Mouse (Mus musculus) CD4-positive helper T cell, adult 2 months (primary cell): ENCODE measurements around the gene Gpm6a.

Source experiments
- DNase-seq: peaks from one replicate; pipeline ENCODE4 v3.0.0-alpha.2; 2012; ENCODE audit warnings: low read depth, missing footprints, low spot score

Gene Gpm6a

DNA sequence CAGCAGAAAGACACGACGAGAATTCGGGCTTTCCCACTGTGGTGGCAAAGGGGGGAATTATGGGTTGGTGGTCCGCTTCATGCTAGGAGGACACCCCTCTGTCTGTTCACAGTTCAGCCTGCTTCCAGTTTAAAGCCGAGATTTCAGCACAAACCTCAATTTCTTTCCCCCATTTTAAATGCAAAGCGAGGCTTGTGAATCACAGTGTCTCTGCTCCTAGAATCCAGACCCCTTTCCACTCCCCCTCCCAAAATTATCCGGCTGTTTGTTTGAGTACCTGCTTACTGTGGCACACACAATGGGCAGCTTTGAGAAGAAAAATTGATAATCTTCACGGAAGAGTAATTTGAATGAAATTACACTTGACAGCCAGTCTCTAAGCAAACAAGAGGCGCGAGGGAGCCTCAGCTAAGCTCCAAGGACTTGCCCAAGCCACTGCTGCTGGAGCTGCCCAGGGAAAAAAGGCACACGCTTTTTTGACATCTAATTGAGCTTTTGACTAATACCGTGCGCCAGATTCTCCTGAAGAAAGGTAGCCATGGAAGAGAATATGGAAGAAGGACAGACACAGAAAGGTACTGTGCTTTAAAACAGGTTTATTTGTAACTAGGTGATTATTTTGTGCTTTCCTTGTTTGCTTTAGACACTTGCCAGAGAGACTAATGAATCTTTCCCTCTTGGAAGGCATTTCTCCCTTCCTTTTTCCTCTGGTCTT is at the start of gene Gpm6a:
Gpm6a (plus strand) TSS at position 103 of the 715 bp plus-strand sequence.
- no peak for DNase-seq

DNA sequence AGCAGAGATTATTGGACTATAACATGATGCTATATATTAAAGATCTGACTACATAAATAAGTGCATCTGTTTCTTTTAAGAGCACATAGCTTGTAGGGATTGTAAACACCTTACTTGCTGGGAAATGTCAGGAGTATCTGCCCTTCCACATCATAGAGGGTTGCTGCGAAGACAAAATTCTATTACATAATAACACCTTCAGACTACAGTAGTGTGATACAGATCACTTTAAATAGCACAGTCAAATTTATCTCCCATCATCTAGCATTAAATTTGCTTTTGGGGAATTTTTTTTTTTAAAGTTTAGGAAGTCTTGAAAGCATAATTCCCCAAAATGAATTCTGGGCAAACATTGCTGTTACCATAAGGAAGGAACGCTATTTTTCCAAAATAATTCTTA is 41.8 kb upstream of the Gpm6a start:
- no peak for DNase-seq

DNA sequence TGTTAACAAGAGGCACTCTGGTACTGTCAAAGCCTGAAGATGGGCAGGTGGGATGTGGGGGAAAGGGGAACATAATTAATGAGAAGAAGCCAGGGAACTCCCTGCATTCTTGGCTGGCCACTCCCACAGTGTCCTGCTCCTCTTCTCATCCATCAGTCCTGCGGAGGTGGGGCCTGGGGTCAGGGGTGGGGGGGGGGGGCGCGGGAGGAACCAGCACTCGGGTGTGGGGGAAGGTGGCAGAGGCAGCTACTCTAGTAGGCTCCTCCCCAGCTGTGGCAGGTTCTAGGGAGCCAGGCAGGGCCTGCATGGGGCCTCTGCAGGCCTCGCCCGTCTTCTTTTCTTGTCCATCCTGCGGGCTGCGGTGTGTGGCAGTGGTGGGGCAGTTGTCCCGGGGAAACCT is 36.9 kb upstream of the Gpm6a start:
- DNase-seq = no peak

DNA sequence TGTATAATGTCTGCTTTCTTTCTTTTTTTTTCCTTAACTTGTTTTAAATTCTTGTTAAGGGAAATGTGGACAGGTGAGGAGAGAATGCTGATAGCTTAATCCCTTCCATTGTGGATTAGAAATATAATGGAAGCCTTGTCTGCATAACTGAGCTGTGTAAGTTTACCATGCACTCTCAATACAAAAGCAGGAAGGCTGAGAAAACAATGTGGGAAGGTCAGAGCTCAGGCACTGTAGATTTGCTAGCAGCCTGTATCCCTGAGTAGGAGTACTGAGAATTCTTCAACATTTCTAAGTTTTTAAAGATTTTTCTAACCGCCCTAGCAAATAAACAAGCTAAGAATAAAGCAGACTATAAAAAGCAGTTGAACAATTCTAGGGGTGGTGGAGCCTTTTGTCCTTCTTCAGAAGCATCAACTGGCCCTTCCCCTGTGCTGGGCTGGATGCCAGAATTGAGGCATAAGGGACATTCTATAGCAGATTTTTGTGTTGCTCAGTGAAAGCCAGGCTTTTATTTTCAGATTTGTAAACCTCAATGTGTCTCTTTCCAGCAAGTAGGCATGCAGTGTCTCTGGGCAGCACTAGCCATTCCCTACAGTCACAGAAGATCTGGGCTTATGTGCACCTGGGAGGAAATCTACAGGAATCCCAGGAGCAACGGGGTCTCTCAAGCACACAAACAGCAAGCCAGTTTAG is 32.3 kb upstream of the Gpm6a start:
- DNase-seq = no peak

DNA sequence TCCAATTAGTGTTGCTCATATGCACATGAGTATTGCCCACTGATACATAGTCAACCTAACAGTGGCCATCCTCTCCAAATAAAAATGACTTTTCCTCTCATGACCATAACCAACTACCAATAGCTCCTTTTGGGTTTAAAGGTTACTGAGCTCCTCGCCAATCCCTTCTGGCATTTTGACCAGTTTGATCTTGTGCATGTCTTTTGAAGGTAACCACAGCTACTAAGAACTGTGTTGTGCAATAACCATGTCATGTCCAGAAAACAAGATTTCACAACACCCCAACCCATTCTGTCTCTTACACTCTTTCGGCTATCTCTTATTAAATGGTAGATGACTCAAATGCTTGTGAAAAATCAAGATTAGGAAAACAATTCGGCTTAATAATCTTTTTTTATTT is 29.7 kb upstream of the Gpm6a start:
- no peak for DNase-seq

DNA sequence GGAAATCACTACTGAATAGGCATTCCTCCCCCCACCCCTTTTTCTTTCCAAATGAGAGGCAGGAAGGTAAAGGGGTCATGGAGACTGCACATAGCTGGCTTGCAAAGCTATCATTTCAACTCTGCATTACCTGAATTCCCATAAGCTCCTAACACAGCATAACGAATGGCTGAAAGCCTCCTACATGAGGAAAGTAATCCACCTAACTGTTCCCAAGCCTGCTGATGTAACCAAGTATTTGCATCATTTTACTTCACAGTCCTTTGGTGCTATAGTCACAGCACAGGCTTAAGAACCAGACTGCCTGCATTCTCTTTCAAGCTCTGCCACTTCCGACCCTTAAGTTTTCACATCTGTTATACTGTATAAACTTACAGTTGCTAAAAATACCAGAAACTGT is 22.3 kb upstream of the Gpm6a start:
- DNase-seq = no peak

DNA sequence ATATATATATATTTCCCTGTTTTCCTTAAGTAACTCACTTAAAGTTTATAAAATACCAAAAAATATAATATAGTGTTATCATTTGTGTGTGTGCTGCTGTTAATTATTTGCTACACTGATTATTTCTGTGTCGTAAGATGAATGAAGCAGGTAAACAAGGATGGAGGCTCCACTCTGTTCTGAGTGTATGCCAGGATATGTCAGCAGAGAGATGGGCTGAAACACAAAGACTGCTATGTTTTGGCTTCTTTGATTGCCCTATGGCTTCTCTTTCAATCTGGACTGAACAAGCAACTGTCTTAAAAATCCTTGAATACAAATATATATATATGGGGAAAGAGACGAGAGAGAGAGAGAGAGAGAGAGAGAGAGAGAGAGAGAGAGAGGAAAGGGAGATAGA is 1.3 kb upstream of the Gpm6a start:
- DNase-seq = no peak

DNA sequence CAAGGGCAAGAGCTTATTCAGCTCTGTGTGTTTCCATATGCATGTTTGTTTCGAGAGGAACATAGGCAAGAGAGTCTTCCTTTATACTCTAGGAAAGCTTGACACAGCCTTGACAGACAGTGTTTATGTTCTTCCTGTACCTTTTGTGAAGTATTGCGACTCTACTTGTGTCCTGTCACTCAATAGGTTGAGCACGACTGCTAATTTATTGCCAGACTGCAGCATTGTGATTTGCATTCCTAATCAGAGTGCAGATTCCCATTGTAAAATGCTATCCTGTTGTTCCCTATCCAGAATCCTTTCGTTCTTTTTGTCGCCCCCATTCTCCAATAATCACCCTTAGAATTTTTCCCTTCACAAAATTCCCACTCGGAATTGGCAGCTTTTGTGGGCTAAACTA is 613 bp upstream of the Gpm6a start:
- DNase-seq = no peak

DNA sequence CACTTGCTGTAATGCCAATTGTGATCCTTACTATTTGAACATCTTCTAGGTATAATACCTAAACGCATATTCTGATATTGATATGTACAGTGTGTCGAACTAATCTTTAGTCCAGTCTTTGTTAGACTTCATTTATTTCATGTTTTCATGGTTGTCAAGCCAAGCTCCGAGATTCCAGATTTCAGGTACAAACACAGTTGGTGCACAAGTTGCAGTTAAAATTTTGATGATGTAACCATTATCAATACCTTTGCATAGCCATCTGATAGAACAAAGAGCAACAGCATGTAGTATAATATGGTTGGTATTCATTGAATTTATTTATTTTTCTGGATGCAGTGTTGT is 785 bp downstream of the Gpm6a start:
- no peak for DNase-seq

DNA sequence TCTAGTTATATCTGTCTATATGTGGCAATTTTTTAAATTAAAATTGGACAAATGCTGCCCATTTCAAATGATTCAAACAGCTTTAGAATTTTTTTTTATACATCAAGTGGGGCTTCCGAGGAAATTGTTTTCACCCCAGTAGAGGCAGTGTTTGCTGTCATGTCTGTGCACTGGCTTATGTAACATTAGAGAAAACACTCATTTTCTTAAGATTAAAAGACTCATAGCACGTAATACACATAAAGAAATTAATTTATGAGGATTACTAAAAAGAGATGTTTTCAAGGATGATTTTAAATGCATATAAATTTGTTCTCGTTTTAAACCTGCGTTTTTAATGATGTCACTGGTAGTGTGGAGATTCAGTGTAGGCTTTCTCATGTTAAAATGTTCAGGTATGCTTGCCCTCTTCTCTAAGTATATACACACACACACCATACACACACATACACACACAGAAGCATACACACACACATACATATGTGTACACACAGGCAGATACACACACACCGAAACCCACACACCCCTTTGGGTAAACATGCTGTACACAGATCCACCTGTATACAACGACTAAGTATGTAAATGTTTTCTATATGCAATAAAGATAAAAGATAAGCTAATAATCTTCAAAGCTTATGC is 1.4 kb downstream of the Gpm6a start:
- DNase-seq = no peak

DNA sequence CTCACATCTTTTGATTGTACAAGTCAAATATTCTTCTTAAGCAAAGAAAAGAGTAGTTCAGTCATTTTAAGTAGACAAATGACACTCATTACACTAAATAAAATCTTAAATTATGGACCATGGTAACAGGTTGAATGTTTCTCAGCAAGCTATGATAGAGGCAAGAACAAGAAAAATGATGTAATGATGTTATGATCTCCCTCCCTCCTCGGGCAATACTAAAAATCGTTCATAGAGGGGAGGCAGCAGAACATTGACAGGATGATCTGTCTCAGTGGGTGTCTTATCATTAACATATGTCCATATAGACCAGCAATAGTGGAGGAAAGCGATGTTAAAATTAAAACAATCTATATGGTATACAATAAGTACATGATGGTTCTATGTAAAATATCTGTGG is 2.1 kb downstream of the Gpm6a start:
- DNase-seq = no peak

DNA sequence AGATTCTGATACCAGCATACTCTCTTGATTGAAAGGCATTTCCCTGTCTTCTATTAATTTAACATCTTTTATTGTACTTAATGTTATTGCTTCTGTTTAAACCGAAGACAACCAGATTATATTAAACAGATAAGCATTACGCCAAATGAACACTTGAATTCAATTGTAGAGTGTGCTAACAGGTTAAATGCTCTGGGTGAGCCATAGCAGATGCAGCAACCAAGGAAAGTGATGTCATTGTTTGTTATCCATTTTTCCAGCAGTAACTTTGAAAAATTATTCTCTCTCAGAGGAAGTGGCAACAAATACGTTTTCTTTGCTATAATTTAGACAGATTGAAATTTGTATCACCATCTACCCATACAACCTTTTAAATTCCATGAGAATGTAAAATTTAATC is 2.9 kb downstream of the Gpm6a start:
- no peak for DNase-seq

DNA sequence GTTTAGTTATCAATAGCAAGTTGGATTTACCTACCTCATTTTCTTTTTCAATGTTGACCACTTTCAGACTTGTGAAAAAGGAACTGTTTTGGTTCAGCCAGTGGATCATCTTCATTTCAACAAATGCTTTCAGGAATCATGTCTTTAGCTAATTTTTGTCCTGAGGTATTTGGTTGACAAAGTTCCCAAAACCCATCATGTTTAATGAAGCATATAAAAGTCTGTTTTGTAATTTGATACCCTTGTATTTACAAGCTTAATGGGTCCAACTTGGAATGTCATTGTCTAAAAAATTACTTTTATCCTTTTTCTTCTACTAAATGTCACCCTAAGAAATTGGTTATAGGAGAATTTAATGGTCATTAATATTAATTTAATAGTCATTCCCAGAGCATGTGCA is 6.9 kb downstream of the Gpm6a start:
- no peak for DNase-seq

DNA sequence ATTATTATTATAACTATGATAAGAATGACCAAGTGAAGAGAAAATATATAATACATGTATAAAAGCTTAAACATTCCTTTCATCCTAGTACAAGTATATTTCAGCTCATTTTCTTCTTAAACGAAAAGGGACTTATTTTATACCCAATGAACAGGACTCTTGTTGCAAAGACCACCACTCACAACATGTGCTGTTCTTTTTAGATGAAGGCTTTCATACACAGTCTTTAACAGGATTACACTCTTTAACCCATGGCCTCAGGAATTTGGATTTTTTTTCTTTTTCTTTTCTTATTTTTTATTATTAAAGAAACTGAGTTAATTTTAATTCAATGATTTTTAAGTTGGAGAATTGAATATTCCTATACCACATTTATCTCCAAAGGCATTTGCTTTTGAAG is 20.4 kb downstream of the Gpm6a start:
- DNase-seq = no peak

DNA sequence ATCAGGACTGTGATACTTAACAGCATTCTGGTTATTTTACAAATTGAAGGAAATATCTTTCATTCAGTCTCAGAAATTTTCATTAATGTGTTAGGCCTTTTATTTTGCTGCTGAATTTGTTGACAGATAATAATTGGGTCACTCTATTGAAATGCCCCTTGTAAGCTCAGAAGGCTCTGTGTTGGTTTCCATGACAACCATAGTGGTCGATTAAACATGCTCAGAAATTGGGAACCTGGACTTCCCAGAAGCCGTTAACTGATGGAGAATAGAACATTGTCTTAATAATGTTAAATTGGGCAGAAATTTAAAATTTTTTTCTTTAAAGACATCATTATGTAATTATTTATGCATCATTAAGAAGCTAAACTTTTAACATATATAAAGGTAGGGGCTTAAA is 20.9 kb downstream of the Gpm6a start:
- DNase-seq = no peak

DNA sequence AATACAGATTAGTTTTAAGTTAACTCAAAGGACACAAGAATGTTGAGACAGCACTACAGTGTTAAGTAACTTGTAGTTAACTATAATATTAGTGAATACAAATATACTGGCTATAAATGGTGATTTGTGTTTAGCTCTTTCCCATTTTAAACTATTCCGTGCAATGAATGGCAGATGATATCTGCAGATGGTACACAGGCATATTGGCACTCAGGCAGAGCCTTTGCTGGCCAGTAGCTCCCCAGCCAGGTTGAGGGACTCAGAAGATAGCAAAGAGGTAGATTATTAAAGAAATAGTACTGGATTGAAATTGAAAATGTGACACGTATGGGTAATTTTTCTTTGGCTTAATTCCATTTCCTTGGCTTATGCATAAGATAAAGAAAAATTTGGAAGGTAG is 21.3 kb downstream of the Gpm6a start:
- no peak for DNase-seq

DNA sequence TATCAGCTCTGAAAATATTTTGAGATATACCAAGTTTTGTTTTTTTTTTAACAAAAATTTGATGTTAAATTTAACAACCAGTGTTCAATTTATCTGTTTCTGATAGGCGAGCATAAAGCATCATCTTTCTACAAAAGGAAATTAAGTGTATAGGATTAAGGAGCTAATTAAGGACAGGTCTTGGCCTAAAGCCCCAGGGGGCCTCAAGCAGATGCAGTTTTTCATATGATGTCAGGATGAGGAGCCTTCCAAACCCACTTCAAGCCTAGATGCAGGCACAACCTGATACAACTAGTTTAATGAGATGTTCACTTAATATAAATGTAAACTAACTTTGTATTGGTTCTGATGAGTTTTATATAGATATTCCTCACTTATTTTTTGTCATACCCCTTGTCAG is 22.0 kb downstream of the Gpm6a start:
- no peak for DNase-seq

DNA sequence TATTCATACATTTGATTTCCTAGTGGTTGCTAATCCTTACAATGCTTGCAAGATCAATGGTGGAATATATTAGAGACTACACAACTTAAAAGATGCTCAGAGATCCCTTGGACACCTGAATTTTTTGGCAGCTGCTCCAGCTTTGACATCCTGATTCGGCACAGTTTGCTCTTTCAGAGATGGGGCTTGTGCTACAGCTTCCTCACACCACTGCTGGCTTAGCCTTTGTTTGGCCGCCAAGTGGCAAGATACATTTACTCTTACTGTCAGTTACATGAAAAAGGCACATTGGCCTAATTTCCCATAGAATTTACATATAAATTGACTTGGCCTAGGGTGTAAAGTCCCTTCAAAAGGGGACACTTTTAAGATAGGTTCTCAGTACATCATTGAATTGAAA is 32.1 kb downstream of the Gpm6a start:
- no peak for DNase-seq

DNA sequence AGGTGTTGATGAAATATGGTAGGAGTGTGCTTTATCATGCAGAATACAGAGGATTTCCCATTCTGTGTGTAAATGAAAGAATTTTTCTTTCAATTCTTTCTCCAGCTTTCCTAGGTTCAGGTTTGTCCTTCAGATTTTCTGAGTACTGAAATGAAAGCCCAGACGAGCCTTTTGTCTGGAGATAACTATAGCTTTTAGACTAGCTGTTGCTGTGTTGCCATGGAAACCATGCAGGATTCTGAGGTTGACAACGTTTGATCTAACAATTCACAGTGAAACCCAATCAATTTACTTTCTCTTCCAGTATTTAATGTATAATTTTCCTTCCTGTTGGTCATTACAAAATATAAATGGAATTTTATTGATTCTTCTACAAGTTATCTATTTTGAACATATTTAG is 34.5 kb downstream of the Gpm6a start:
- DNase-seq = no peak

DNA sequence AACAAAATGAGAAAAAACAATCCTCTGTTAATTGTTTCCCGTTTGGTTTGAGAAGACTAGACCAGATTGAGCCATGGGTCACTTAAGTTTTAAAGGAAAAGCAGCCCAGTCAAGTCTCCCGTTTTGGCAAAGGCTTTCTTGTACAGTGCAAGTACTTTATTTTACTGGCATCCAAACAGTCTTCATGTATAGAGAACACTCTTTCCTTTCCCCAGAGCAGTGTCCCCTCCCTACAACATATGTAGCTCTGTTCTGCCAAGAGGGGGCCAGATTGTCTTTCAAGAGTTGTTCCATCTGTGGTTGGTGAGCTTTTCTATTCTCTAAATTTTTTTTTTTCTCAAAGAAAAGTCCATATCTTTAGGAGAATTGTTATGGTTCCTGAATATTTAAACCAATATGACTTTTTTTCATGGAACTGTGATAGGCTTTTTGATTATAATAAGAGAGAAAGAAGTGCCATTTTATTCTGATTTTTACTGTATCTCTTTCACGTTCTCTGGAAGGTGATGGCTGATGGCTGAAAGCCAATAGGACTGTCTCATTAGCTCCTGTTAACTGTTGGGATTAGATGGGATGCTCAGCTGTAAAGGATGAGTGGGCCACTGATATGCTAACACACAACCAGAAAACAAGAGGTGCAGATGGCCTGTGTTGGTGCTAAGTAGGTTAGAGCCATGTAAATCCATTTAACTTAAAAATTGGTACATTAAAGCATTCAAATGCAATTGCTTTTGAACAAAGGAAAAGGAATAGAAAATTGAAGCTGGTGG is 37.4 kb downstream of the Gpm6a start:
- no peak for DNase-seq

DNA sequence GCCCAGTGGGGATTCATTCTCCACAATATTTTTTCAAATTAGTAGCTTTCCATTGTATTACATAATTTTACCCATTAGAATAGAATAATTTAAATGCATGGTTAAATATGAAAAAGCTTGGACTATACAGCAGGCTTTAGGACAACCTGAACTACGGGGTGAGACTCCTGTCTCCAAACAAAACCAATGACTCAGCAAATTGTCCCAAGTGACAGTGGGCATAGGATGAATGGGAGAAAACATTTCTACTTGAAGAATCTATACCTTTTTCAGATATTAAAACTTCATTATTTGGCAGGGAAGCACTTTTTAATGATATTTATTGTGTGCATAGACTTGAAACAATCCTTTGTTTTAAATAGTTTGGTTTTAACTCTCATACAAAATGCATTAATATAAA is 41.0 kb downstream of the Gpm6a start:
- DNase-seq = no peak

DNA sequence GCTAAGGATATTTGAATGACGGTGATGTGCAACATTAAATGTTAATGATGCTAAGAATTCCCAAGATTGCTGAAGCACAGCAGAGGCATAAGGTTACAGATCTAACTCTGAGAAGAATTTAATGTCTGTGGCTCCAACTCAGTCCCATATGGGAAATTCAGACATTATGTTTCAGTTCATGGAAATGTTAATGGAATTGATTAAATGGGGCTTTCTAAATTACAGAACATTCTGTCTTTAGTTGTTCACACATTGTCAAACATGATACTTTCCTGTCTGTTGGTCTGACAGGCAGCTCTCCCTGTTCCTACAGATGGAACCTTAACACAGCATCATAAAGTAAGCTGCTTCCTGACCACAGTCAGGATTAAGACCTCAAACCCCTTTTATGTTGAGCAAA is 47.8 kb downstream of the Gpm6a start:
- DNase-seq = no peak

DNA sequence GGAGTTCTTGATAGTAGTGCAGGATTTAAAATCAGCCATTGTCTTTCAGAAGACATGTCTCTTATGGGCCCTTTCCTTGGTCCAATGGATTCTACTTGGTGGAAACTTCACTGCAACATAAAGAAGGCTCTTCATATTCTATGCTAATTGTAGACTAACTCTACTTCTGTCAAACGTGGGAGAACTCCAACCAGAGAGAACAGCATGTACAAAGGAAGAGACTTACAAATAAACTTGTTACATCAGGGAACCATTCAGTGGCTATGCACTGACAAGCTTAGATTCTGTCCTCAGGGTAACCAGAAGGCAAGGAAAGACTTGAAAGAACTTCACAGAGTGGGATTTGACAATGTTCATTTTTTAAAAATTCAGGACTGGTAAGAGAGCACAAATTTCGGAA is 48.3 kb downstream of the Gpm6a start:
- no peak for DNase-seq
